Mouse (Mus musculus): Measurements from ENCODE around the gene Gpr33.

DNA sequence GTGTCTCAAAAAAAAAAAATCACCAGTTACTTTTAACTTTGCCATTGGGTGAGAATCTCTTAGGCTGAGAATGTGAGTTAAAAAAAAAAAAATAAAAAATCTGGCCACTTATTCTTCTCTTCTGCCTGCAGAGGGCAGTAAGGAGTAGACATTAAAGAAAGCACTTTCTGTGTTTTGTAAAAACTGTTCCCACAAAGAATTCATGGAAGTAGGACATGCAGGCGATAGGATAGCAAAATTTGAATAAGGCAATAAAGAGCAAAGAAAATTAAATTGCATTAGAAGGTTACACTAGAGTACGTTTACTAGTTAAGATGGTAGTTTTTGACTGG, 17.3 kb downstream of the Gpr33 start:
- TF ChIP-seq POLR2A (IDR thresholded peaks at IDR 0.05; ENCODE audit: extremely low read depth, insufficient read depth, low read length), result no peak
- no peak for TF ChIP-seq CTCF (IDR thresholded peaks at IDR 0.05; ENCODE audit: low read depth, low read length)

All from liver, adult 2 months (tissue).